Mouse (Mus musculus) adrenal gland, adult 18-20 months (tissue): Measurements from ENCODE around the gene Ddx49. TPM values are rescaled to one million over a fixed set of nuclear protein-coding genes. Genes with fewer than 3 reads are reported as not detected.
A peak's percentile ranks its signal among the peaks of the same experiment; 100 is the strongest.

Source experiments
- DNase-seq, 2 experiments: peaks; one replicate each; pipeline ENCODE4 v3.0.0; 2021 to 2022; ENCODE audit warnings: low spot score in 2 of 2
- total RNA-seq, 2 experiments: library from RNA; stranded (reverse); gene quantifications; 1 replicate in 1 of 2; 2 replicates in 1 of 2; pipeline ENCODE4 v1.2.3; 2021

Ddx49 gene
- total RNA-seq, 2 experiments from 2014 or later = 63.9 to 70.5 TPM

GRCm38 (mm10) chr8:70323716-70324115 is 21.4 kb upstream of the Ddx49 start:
- DNase-seq = no peak

GRCm38 (mm10) chr8:70317872-70318271 is 15.6 kb upstream of the Ddx49 start:
- DNase-seq = no peak

- DNase-seq = no peak
Observed at GRCm38 (mm10) chr8:70316511-70317504, 14.5 kb upstream of the Ddx49 start.

- peak; percentile 58 to 65 for DNase-seq
Observed at GRCm38 (mm10) chr8:70315624-70316510, 13.6 kb upstream of the Ddx49 start, which contains the start of gene Cers1. Cers1 (plus strand) TSS chr8:70315775.

- no peak for DNase-seq
Observed at GRCm38 (mm10) chr8:70313399-70313798, 11.1 kb upstream of the Ddx49 start.

- no peak for DNase-seq
Observed at GRCm38 (mm10) chr8:70309311-70309710, 7.0 kb upstream of the Ddx49 start.

GRCm38 (mm10) chr8:70302901-70303300 is 612 bp upstream of the Ddx49 start:
- no peak for DNase-seq

- no peak for DNase-seq
Observed at GRCm38 (mm10) chr8:70300881-70301280, 1.4 kb downstream of the Ddx49 start.

GRCm38 (mm10) chr8:70293988-70294405 is 8.3 kb downstream of the Ddx49 start:
- no peak for DNase-seq

- DNase-seq = no peak
Observed at GRCm38 (mm10) chr8:70286737-70287136, 15.6 kb downstream of the Ddx49 start.

GRCm38 (mm10) chr8:70285304-70285703 is 17.0 kb downstream of the Ddx49 start:
- no peak for DNase-seq

GRCm38 (mm10) chr8:70284421-70284820 is 17.9 kb downstream of the Ddx49 start:
- DNase-seq = no peak

- no peak for DNase-seq
Observed at GRCm38 (mm10) chr8:70283136-70284077, 18.9 kb downstream of the Ddx49 start.

GRCm38 (mm10) chr8:70282603-70283135 is 19.6 kb downstream of the Ddx49 start, which contains the start of gene Homer3:
Homer3 (plus strand) TSS chr8:70282827.
- peak; percentile 91 to 97 for DNase-seq

- DNase-seq = no peak
Observed at GRCm38 (mm10) chr8:70281001-70281400, 21.3 kb downstream of the Ddx49 start.

- no peak for DNase-seq
Observed at GRCm38 (mm10) chr8:70279266-70279665, 23.0 kb downstream of the Ddx49 start.

- no peak for DNase-seq
Observed at GRCm38 (mm10) chr8:70278175-70278574, 24.1 kb downstream of the Ddx49 start.

- DNase-seq = no peak
Observed at GRCm38 (mm10) chr8:70276476-70276875, 25.8 kb downstream of the Ddx49 start.

GRCm38 (mm10) chr8:70274350-70274749 is 27.9 kb downstream of the Ddx49 start:
- DNase-seq = no peak

GRCm38 (mm10) chr8:70272949-70273348 is 29.3 kb downstream of the Ddx49 start:
- DNase-seq = peak in 1 of 2 experiments; percentile 29
